Mouse (Mus musculus) cerebellum, adult 2 months (tissue): ENCODE measurements at regions not wholly inside any gene's neighbourhood (a gene's known extent, or its start where the extent isn't known, plus 50 kb on each side); places are given as distances from the start of the nearest gene placed in this dataset.

Experiments used
- CTCF ChIP-seq: fragments of 200-500 bp; IDR thresholded peaks from 2 replicates; pipeline ENCODE4 v1.5.1; 2011; ENCODE audit warnings: low read depth, mild to moderate bottlenecking, control low read depth, low read length, moderate library complexity, borderline replicate concordance; ENCODE audit not compliant: insufficient read depth
- POLR2A ChIP-seq: fragments of 200-500 bp; IDR thresholded peaks from 2 replicates; pipeline ENCODE4 v1.6.1; 2011; ENCODE audit warnings: low read length, control low read depth, borderline replicate concordance; ENCODE audit not compliant: insufficient read depth

DNA sequence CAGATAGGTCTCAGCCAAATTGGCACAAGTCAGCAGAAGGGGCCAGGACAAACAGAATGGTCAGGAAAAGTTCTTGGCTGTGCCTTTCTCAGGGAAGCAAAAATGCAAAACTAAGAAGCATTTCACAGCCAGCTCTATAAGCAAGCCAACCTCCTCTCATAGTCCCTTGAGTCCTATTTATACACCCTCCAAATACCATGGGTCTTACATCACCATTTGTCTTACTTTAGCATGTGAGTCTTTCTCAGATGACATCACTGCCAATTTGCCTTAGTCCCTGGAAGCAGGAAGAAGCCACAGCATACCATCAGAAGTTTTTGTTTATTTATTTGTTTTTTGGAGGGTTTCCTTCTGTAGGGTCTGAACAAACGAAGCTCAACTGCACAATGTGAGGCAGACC lies 659.1 kb upstream of the Arrdc3 start:
- no peak for TF ChIP-seq CTCF
- TF ChIP-seq POLR2A: no peak
